Mouse (Mus musculus): ENCODE data around the gene Ltbr.

GRCm38 (mm10) chr6:125349575-125350230 lies 36.0 kb upstream of the Ltbr start:
- TF ChIP-seq CHD2 (IDR thresholded peaks at IDR 0.05; ENCODE audit: low read depth, low read length) = no peak
- no peak for TF ChIP-seq ZC3H11A (IDR thresholded peaks at IDR 0.05; ENCODE audit: borderline replicate concordance, low read depth, low read length)

Data from ES-E14 (cell line).